Mouse (Mus musculus) liver, adult 2 months (tissue): ENCODE data around the gene Ccer2.

ENCODE experiments used
- CTCF ChIP-seq: fragments of 200-500 bp; IDR thresholded peaks from 2 replicates; pipeline ENCODE4 v1.5.1; 2011; ENCODE audit warnings: low read depth, low read length, control low read depth
- POLR2A ChIP-seq: fragments of 200-500 bp; IDR thresholded peaks from 2 replicates; pipeline ENCODE4 v1.6.1; 2011; ENCODE audit warnings: low read length, control low read depth; ENCODE audit not compliant: insufficient read depth; ENCODE audit errors: extremely low read depth

GRCm38 (mm10) chr7:28756079-28756478 is at the start of gene Ccer2:
- TF ChIP-seq CTCF: no peak
- TF ChIP-seq POLR2A: no peak
